Mouse (Mus musculus) neural tube, embryonic 14.5 days (tissue): ENCODE results near the gene Kif1c. TPM values are rescaled to one million over a fixed set of nuclear protein-coding genes. Genes with fewer than 3 reads are reported as not detected.

Experiments
- ATAC-seq: fragments of 200-750 bp; cut with Nextera tagmentation; 2 replicates; pipeline ENCODE4 v1.8.0; 2017; ENCODE audit warnings: low read depth, mild to moderate bottlenecking, moderate TSS enrichment, moderate library complexity
- H3K27ac ChIP-seq: fragments of 300-500 bp; sonication (generic); 2 replicates; pipeline ENCODE4 v1.5.1; 2014; ENCODE audit warnings: low read depth, mild to moderate bottlenecking, control low read depth, low read length, moderate library complexity, mixed read lengths
- H3K27me3 ChIP-seq: fragments of 300-500 bp; sonication (generic); 2 replicates; pipeline ENCODE4 v1.6.1; 2014; ENCODE audit warnings: low read length; ENCODE audit not compliant: control insufficient read depth, insufficient read depth
- H3K36me3 ChIP-seq: fragments of 300-500 bp; sonication (generic); 2 replicates; pipeline ENCODE4 v1.6.1; 2014; ENCODE audit warnings: low read length, mixed read lengths; ENCODE audit not compliant: control insufficient read depth, insufficient read depth
- H3K4me1 ChIP-seq: fragments of 300-500 bp; sonication (generic); 2 replicates; pipeline ENCODE4 v1.6.1; 2014; ENCODE audit warnings: low read length; ENCODE audit not compliant: control insufficient read depth, insufficient read depth
- H3K4me2 ChIP-seq: fragments of 300-500 bp; sonication (generic); 2 replicates; pipeline ENCODE4 v1.6.1; 2014; ENCODE audit warnings: mild to moderate bottlenecking, low read depth, low read length, control low read depth
- H3K4me3 ChIP-seq: fragments of 300-500 bp; sonication (generic); 2 replicates; pipeline ENCODE4 v1.5.1; 2014; ENCODE audit warnings: low read depth, low read length, control low read depth, mixed read lengths
- H3K9ac ChIP-seq: fragments of 300-500 bp; sonication (generic); replicated peaks from 2 replicates; pipeline ENCODE4 v1.6.1; 2014; ENCODE audit warnings: low read depth, mild to moderate bottlenecking, control low read depth, low read length, mixed read lengths
- H3K9me3 ChIP-seq: fragments of 300-500 bp; sonication (generic); 2 replicates; pipeline ENCODE4 v1.6.1; 2016; ENCODE audit warnings: low read length; ENCODE audit not compliant: control insufficient read depth
- WGBS: fragments of 180-500 bp; shearing (Covaris S2); extraction: QIAGEN DNeasy Blood & Tissue Kit; methylation state at CpG from one replicate; pipeline ENCODE4 v1.1.7; 2014; 5-methylcytosine and 5-hydroxymethylcytosine counted together
- polyA plus RNA-seq: library from polyadenylated mRNA; unstranded; fragments of >200 nt; fragmentation: Nextera tagmentation; extraction: Ambion mirVana; gene quantifications from 2 replicates; pipeline ENCODE4 v1.2.1, GENCODE M21; 2014

The Kif1c gene
- polyA plus RNA-seq, 1 experiment from 2014 or later, result 3.1 TPM

GRCm38 (mm10) chr11:70683640-70684039 is 16.7 kb upstream of the Kif1c start:
- H3K9me3 ChIP-seq, result no peaks in the 10 kb centered on the region
- no peak for ATAC-seq
- peaks cover 16% of the 10 kb centered on the region for H3K4me1 ChIP-seq
- H3K4me2 ChIP-seq, result no peak overlapping the region
- no peak overlapping the region for H3K4me3 ChIP-seq
- peaks cover 36% of the 10 kb centered on the region for H3K36me3 ChIP-seq
- WGBS, result 97% methylated on average over 5 of the region's 5 CpGs
- no peak overlapping the region for H3K9ac ChIP-seq
- H3K27me3 ChIP-seq, result no peaks in the 10 kb centered on the region
- no peak overlapping the region for H3K27ac ChIP-seq

DNA sequence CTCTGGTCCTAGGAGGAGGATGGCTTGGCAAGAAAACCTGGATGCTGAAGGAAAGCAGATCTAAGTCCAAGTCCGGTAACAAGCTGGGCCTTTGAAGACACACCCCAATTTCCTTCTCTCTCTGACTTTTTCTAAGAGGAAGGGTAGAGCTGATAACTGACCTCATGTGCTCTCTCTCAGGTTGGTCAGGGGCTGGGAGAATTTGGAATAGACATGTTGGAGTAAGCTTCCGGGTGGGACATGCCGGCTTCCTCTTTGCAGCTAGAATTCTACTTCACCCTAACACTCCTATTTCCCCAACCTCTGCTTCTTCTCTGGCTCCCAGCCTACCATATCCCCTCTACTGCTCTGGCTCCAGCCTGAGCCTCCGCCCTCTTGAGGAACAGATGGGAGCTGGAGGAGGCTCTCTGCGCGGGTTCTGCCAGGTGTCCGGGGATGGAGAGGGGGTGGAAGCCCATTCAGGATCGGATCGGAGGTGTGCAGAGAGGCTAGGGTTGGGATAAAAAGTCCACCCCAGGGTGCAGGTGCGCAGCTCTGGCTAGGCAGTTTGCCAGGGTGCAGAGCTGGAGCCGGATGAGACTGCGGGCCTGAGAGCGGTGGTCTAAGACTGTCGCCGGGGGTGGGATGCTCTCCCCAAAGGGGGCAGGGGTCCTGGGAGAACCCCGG is 13.3 kb upstream of the Kif1c start:
- Histone ChIP-seq H3K4me1 (peaks cover 20% of the 10 kb centered on the region), H3K27ac (peak overlapping the region; percentile 83), H3K36me3 (peaks cover 21% of the 10 kb centered on the region), H3K9ac (peak overlapping the region; percentile 92), H3K27me3 (no peaks in the 10 kb centered on the region), H3K4me3 (peak overlapping the region; percentile 82), H3K4me2 (peak overlapping the region; percentile 80), H3K9me3 (no peaks in the 10 kb centered on the region)
- peak; percentile 57 for ATAC-seq
- WGBS, result 2% methylated on average over 16 of the region's 16 CpGs

GRCm38 (mm10) chr11:70687601-70688199 is 12.6 kb upstream of the Kif1c start, which contains the start of gene Camta2:
Gene Camta2 (minus strand): TSS chr11:70688105.
- Histone ChIP-seq H3K9ac (peak within 1 kb of the TSS; percentile 92), H3K4me1 (peaks cover 15% of the 10 kb centered on the region), H3K27ac (peak within 1 kb of the TSS; percentile 83), H3K4me2 (peak within 1 kb of the TSS; percentile 80), H3K9me3 (no peaks in the 10 kb centered on the region), H3K27me3 (no peaks in the 10 kb centered on the region), H3K4me3 (peak within 1 kb of the TSS; percentile 82), H3K36me3 (peaks cover 20% of the 10 kb centered on the region)
- under 1% methylated on average over 48 of the region's 55 CpGs for WGBS
- ATAC-seq, result peak; percentile 83

DNA sequence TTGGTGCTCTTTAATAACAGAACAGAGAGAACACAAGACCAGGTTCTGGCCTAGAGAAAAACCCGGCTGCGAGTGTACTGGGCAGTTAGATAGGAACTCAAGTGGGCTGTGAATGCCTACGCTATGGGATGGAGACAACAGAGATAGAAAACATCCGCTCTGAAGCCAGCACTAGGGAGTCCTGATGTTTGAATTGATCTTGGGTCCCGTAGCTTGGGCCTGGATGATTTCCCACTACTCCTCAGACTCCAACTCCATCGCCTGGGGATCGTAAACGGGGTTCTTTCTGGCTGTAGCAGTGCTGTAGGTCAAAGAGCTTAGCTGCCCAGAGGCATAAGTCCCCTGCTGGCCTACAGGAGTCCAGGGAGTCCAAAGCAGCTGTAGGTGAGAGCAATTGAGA is 12.0 kb upstream of the Kif1c start:
- Histone ChIP-seq H3K9ac (peak overlapping the region; percentile 92), H3K4me3 (peak overlapping the region; percentile 82), H3K9me3 (no peaks in the 10 kb centered on the region), H3K36me3 (peaks cover 14% of the 10 kb centered on the region), H3K4me1 (peaks cover 15% of the 10 kb centered on the region), H3K4me2 (peak overlapping the region; percentile 80), H3K27me3 (no peaks in the 10 kb centered on the region), H3K27ac (peak overlapping the region; percentile 83)
- WGBS, result 7% methylated on average over 8 of the region's 8 CpGs
- ATAC-seq, result no peak

- no peaks in the 10 kb centered on the region for H3K9me3 ChIP-seq
- H3K4me3 ChIP-seq, result no peak overlapping the region
- no peak overlapping the region for H3K4me2 ChIP-seq
- ATAC-seq, result no peak
- peaks cover 4% of the 10 kb centered on the region; the same call in 1 of the 2 replicates for H3K36me3 ChIP-seq
- H3K27ac ChIP-seq, result no peak overlapping the region
- peaks cover 15% of the 10 kb centered on the region for H3K4me1 ChIP-seq
- no peaks in the 10 kb centered on the region for H3K27me3 ChIP-seq
- WGBS, result 59% methylated on average over 4 of the region's 4 CpGs
- no peak overlapping the region for H3K9ac ChIP-seq
Measured at GRCm38 (mm10) chr11:70689578-70689977, 10.8 kb upstream of the Kif1c start.

- H3K27me3 ChIP-seq, result no peaks in the 10 kb centered on the region
- WGBS, result 60% methylated on average over 3 of the region's 3 CpGs
- ATAC-seq, result no peak
Measured at GRCm38 (mm10) chr11:70693504-70693903, 6.8 kb upstream of the Kif1c start.

DNA sequence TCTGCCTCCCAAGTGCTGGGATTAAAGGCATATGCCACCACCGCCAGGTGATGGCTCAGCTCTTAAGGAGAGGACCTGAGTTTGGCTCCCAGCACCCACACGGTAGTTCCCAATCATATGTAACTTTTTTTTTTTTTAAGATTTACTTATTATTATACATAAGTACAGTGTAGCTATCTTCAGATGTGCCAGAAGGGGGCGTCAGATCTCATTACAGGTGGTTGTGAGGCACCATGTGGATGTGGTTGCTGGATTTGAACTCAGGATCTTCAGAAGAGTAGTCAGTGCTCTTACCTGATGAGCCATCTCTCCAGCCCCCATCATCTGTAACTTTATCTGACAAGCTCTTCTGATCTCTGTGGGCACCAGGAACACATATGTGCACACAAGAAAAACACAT is 3.0 kb upstream of the Kif1c start:
- Histone ChIP-seq H3K9me3 (no peaks in the 10 kb centered on the region), H3K27ac (no peak overlapping the region), H3K4me2 (no peak overlapping the region), H3K36me3 (no peaks in the 10 kb centered on the region), H3K4me1 (peaks cover 10% of the 10 kb centered on the region), H3K4me3 (no peak overlapping the region), H3K9ac (no peak overlapping the region), H3K27me3 (0 out of 2 replicates have a peak, but pooled peaks cover 2% of the 10 kb centered on the region)
- WGBS, result 74% methylated on average over 3 of the region's 3 CpGs
- no peak for ATAC-seq

More at GRCm38 (mm10) chr11:70693504-70693903, 6.8 kb upstream of the Kif1c start:
- Histone ChIP-seq H3K4me3 (no peak overlapping the region), H3K9ac (no peak overlapping the region), H3K36me3 (no peaks in the 10 kb centered on the region), H3K4me1 (peaks cover 5% of the 10 kb centered on the region), H3K4me2 (no peak overlapping the region), H3K27ac (no peak overlapping the region), H3K9me3 (no peaks in the 10 kb centered on the region)

GRCm38 (mm10) chr11:70699051-70699450 is 1.3 kb upstream of the Kif1c start:
- no peak for ATAC-seq
- H3K36me3 ChIP-seq, result no peaks in the 10 kb centered on the region
- no peak overlapping the region for H3K4me3 ChIP-seq
- H3K9ac ChIP-seq, result no peak overlapping the region
- H3K27ac ChIP-seq, result no peak overlapping the region
- no peak overlapping the region for H3K4me2 ChIP-seq
- H3K27me3 ChIP-seq, result 0 out of 2 replicates have a peak, but pooled peaks cover 2% of the 10 kb centered on the region
- H3K9me3 ChIP-seq, result no peaks in the 10 kb centered on the region
- 74% methylated on average over 2 of the region's 2 CpGs for WGBS
- H3K4me1 ChIP-seq, result peaks cover 10% of the 10 kb centered on the region

- Histone ChIP-seq H3K4me3 (peak overlapping the region; percentile 94), H3K4me2 (peak overlapping the region; percentile 69), H3K9me3 (no peaks in the 10 kb centered on the region), H3K27me3 (0 out of 2 replicates have a peak, but pooled peaks cover 2% of the 10 kb centered on the region), H3K4me1 (peaks cover 10% of the 10 kb centered on the region), H3K36me3 (peaks cover 13% of the 10 kb centered on the region; the same call in 1 of the 2 replicates), H3K9ac (peak overlapping the region; percentile 72), H3K27ac (peak overlapping the region; percentile 86; the same call in 1 of the 2 replicates)
- peak; percentile 52 for ATAC-seq
- under 1% methylated on average over 33 of the region's 34 CpGs for WGBS
Measured at GRCm38 (mm10) chr11:70700613-70701012, 265 bp downstream of the Kif1c start.
